Mouse (Mus musculus): ENCODE results near the gene Large1. TPM values are rescaled to one million over a fixed set of nuclear protein-coding genes. Genes with fewer than 3 reads are reported as not detected.
"Not testable (repeated sequence)": the region's sequence is repeated elsewhere in the genome, so short reads cannot be mapped to it uniquely, and the experiment has no call there.

The Large1 gene
- 10.0 and 11.0 TPM in 2 replicates for polyA plus RNA-seq (2014; fragmentation: Nextera tagmentation; extraction: Ambion mirVana)

DNA sequence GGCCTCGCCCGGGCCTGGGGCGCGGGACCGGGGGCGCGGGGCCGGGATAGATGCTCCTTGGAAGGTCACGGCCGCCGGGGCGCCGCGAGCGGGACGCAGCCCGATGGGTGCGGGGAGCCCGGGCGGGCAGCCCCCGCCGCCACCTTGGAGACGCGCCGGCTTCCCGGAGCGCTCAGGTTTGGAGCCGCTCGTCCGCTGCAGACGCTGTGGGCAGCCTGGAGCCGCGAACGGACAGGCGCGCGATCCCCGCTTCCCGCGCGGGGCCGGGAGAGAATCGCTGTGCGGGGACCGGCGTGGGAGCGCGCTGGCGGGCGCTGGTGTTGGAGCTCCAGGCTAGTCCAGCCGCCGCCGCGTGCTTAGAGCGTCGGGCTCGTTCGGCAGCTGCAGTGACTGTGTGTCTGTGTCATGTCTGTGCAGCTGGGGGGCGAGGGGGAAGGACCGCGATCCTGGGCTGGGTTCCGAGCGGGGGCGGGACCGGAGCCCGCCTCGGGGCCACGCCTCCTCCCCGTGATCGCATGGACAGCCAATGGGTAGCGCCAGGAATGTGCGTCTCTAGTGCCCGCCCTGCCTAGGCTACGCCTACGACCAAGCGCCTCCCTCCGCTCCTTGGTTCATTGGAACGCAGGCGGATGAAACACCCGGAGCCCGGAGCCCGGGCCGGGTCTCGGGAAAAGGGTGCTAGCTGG, at the start of gene Large1:
Gene Large1 (minus strand): TSS at position 433 of the 686 bp plus-strand sequence.
- Histone ChIP-seq H3K4me2 (ENCODE audit: low read depth) (peak within 1 kb of the TSS; percentile 79), H3K27me3 (ENCODE audit: control insufficient read depth, insufficient read depth, low read length) (no peaks in the 10 kb centered on the region), H3K27ac (ENCODE audit: low read depth, low read length) (peak within 1 kb of the TSS; percentile 94), H3K36me3 (ENCODE audit: control insufficient read depth, insufficient read depth, low read length) (no peaks in the 10 kb centered on the region), H3K4me1 (ENCODE audit: control insufficient read depth, insufficient read depth, low read length) (peaks cover 15% of the 10 kb centered on the region), H3K4me3 (ENCODE audit: low read depth, low read length) (peak within 1 kb of the TSS; percentile 90), H3K9ac (ENCODE audit: low read length) (peak within 1 kb of the TSS; percentile 93), H3K9me3 (ENCODE audit: control insufficient read depth, low read length) (no peaks in the 10 kb centered on the region)
- under 1% methylated on average over 59 of the region's 84 CpGs for WGBS
- ATAC-seq (ENCODE audit: insufficient read depth, low FRiP score, low TSS enrichment) = peak; percentile 99
- peak; percentile 97 for DNase-seq (ENCODE audit: low spot score)

- no peak for DNase-seq (ENCODE audit: low spot score)
- no peak overlapping the region for H3K4me2 ChIP-seq (ENCODE audit: low read depth)
- no peak overlapping the region for H3K27ac ChIP-seq (ENCODE audit: low read depth, low read length)
- no peaks in the 10 kb centered on the region for H3K9me3 ChIP-seq (ENCODE audit: control insufficient read depth, low read length)
- no peaks in the 10 kb centered on the region for H3K27me3 ChIP-seq (ENCODE audit: control insufficient read depth, insufficient read depth, low read length)
- H3K4me1 ChIP-seq (ENCODE audit: control insufficient read depth, insufficient read depth, low read length) = no peaks in the 10 kb centered on the region
- ATAC-seq (ENCODE audit: insufficient read depth, low FRiP score, low TSS enrichment) = no peak
- no peak overlapping the region for H3K9ac ChIP-seq (ENCODE audit: low read length)
- H3K36me3 ChIP-seq (ENCODE audit: control insufficient read depth, insufficient read depth, low read length) = no peaks in the 10 kb centered on the region
- WGBS = 22% methylated on average over 1 of the region's 1 CpGs
- no peak overlapping the region for H3K4me3 ChIP-seq (ENCODE audit: low read depth, low read length)
Observed at GRCm38 (mm10) chr8:73400343-73400742, 47.0 kb upstream of the Large1 start.

- H3K9ac ChIP-seq (ENCODE audit: low read length); H3K36me3 ChIP-seq (ENCODE audit: control insufficient read depth, insufficient read depth, low read length): not testable (repeated sequence)
Observed at GRCm38 (mm10) chr8:73373001-73373400, 19.7 kb upstream of the Large1 start.

GRCm38 (mm10) chr8:73355979-73356378, 2.6 kb upstream of the Large1 start:
- Histone ChIP-seq H3K9me3 (ENCODE audit: control insufficient read depth, low read length) (no peaks in the 10 kb centered on the region), H3K27ac (ENCODE audit: low read depth, low read length) (no peak overlapping the region), H3K27me3 (ENCODE audit: control insufficient read depth, insufficient read depth, low read length) (no peaks in the 10 kb centered on the region), H3K4me1 (ENCODE audit: control insufficient read depth, insufficient read depth, low read length) (peaks cover 12% of the 10 kb centered on the region), H3K4me3 (ENCODE audit: low read depth, low read length) (no peak overlapping the region), H3K9ac (ENCODE audit: low read length) (no peak overlapping the region), H3K36me3 (ENCODE audit: control insufficient read depth, insufficient read depth, low read length) (no peaks in the 10 kb centered on the region), H3K4me2 (ENCODE audit: low read depth) (no peak overlapping the region)
- ATAC-seq (ENCODE audit: insufficient read depth, low FRiP score, low TSS enrichment) (no peak), DNase-seq (ENCODE audit: low spot score) (peak; percentile 65)
- 37% methylated on average over 2 of the region's 2 CpGs for WGBS

More at GRCm38 (mm10) chr8:73373001-73373400, 19.7 kb upstream of the Large1 start:
- H3K4me2 ChIP-seq (ENCODE audit: low read depth); H3K27me3 ChIP-seq (ENCODE audit: control insufficient read depth, insufficient read depth, low read length); ATAC-seq (ENCODE audit: insufficient read depth, low FRiP score, low TSS enrichment); H3K27ac ChIP-seq (ENCODE audit: low read depth, low read length); H3K4me3 ChIP-seq (ENCODE audit: low read depth, low read length); H3K4me1 ChIP-seq (ENCODE audit: control insufficient read depth, insufficient read depth, low read length); DNase-seq (ENCODE audit: low spot score); H3K9me3 ChIP-seq (ENCODE audit: control insufficient read depth, low read length): not testable (repeated sequence)
- 87% methylated on average over 6 of the region's 6 CpGs for WGBS

DNA sequence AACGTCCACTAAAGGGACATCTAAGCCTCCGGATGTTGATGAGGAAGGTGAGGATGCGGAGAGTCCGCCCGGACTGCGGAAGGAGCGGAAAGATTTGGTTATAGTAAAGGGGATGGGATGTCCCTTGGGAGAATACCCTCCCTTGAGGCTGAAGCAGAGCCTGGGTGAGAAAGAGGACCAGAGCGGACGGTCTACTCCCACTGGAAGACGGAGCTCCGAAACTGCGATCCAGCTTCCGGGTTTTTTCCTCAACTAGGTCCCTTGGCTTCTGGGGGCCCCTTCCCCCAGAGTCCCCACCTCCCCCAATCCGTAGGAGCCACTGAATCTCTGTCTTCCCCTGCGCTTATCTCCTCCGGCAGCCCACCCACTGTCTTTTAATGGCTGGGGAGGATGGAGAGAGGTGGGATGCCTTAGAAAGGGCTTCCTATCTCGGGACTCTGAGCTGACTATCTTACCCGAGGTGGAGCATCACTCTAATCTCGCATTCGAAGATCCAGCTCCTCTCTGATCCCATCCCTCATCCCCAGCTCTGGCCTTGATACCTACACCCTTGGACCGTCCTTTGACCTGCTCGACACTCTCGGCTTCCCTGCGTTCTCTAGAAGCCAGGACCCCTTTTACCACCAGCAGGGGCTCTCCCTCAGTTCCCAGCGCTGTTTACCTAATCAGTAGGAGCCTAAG, 1.0 kb upstream of the Large1 start:
- H3K9me3 ChIP-seq (ENCODE audit: control insufficient read depth, low read length) = no peaks in the 10 kb centered on the region
- ATAC-seq (ENCODE audit: insufficient read depth, low FRiP score, low TSS enrichment) = peak; percentile 20

DNA sequence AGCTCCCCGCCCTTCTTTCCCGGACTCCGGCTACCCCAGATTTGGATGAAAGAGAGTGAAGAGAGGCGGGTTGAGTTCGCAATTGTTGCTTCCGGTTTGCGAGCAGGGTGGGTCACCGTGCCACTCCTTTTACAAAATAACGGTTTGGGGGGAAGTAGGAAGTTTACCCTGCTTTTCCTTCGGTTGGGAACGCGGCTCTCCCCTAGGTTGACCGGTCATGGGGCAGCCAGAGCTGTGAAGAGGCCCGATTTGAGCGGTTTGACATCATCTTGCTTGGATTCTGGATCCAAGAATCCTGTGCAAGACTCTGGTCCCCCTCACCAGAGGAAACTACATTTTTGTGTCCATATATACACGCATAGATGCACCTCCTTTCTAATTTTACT, 447 bp upstream of the Large1 start:
- Histone ChIP-seq H3K4me3 (ENCODE audit: low read depth, low read length) (peak overlapping the region; percentile 90), H3K27me3 (ENCODE audit: control insufficient read depth, insufficient read depth, low read length) (no peaks in the 10 kb centered on the region), H3K4me1 (ENCODE audit: control insufficient read depth, insufficient read depth, low read length) (peaks cover 15% of the 10 kb centered on the region), H3K27ac (ENCODE audit: low read depth, low read length) (no peak overlapping the region; the same call in 1 of the 2 replicates), H3K4me2 (ENCODE audit: low read depth) (peak overlapping the region; percentile 78), H3K9me3 (ENCODE audit: control insufficient read depth, low read length) (no peaks in the 10 kb centered on the region), H3K36me3 (ENCODE audit: control insufficient read depth, insufficient read depth, low read length) (no peaks in the 10 kb centered on the region), H3K9ac (ENCODE audit: low read length) (peak overlapping the region; percentile 57)
- DNase-seq (ENCODE audit: low spot score) (no peak), ATAC-seq (ENCODE audit: insufficient read depth, low FRiP score, low TSS enrichment) (peak; percentile 45)
- under 1% methylated on average over 16 of the region's 16 CpGs for whole genome bisulfite sequencing

More for the DNA sequence above, 1.0 kb upstream of the Large1 start:
- Histone ChIP-seq H3K27ac (ENCODE audit: low read depth, low read length) (peak overlapping the region; percentile 39), H3K27me3 (ENCODE audit: control insufficient read depth, insufficient read depth, low read length) (no peaks in the 10 kb centered on the region), H3K4me1 (ENCODE audit: control insufficient read depth, insufficient read depth, low read length) (peaks cover 15% of the 10 kb centered on the region), H3K9ac (ENCODE audit: low read length) (peak overlapping the region; percentile 57), H3K4me3 (ENCODE audit: low read depth, low read length) (peak overlapping the region; percentile 90), H3K4me2 (ENCODE audit: low read depth) (peak overlapping the region; percentile 78), H3K36me3 (ENCODE audit: control insufficient read depth, insufficient read depth, low read length) (no peaks in the 10 kb centered on the region)
- WGBS = 0% methylated on average over 25 of the region's 25 CpGs
- peak; percentile 78 for DNase-seq (ENCODE audit: low spot score)

DNA sequence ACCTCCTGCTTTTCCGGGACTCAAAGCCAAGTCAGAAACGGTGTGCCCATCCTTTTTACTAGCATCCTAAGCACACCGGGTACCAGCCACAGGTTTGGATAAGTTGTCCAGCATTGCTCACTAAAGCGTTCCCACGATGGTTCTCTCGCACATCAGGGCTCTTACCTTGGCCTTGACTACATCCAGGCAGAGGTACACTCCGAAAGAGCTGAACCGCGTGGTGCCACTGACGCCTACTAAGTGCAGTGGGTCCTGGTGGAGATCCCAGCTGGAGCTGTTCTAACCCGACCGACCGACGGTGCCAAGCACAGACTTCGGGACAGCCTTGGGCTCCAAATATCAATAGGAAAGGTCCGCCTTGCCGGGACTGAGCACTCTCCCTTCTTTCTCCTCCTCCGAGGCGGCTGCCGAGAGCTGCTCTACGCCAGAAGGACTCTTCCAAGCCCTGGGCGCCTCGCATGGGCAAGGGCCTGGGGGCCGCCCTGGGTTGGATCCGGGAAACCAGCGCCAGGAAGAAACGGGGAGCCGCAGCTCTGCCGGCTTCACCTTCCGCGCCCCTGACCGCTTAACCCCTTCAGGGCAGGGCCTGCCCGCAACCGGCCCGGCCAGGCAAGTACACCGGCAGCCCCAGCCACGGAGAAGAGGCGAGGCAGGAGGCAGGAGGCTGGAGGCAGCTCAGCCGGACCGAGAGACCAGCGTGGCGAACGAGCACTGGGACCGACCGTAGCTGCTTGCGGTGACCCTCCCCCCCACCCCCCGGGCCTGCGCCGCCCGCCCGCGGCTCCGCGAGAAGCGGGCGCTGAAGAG, 836 bp downstream of the Large1 start:
- Histone ChIP-seq H3K9ac (ENCODE audit: low read length) (peak overlapping the region; percentile 93), H3K9me3 (ENCODE audit: control insufficient read depth, low read length) (no peaks in the 10 kb centered on the region), H3K4me3 (ENCODE audit: low read depth, low read length) (peak overlapping the region; percentile 90), H3K27me3 (ENCODE audit: control insufficient read depth, insufficient read depth, low read length) (no peaks in the 10 kb centered on the region), H3K4me1 (ENCODE audit: control insufficient read depth, insufficient read depth, low read length) (peaks cover 15% of the 10 kb centered on the region), H3K27ac (ENCODE audit: low read depth, low read length) (peak overlapping the region; percentile 94), H3K4me2 (ENCODE audit: low read depth) (peak overlapping the region; percentile 79), H3K36me3 (ENCODE audit: control insufficient read depth, insufficient read depth, low read length) (no peaks in the 10 kb centered on the region)
- DNase-seq (ENCODE audit: low spot score) = peak; percentile 68
- 0% methylated on average over 54 of the region's 56 CpGs for WGBS
- peak; percentile 38 for ATAC-seq (ENCODE audit: insufficient read depth, low FRiP score, low TSS enrichment)

DNA sequence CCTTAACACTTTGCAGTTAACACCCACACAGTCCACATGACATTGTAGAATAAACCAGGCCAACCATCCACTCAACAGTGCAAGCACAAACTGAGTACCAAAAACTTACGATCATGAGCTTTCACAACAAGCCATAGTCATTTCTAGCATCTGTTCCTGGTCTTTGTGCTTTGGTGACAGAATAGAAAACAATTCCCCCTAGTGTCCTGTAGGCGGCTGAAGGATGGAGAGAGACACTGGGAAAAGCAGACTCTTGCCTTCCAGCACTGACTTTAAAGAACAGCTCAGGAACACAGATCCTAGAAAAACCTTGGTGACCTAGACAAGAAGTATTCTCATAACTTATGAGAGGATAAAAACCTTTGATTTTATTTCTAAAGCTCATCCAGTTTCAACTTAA, 3.0 kb downstream of the Large1 start:
- no peak overlapping the region for H3K27ac ChIP-seq (ENCODE audit: low read depth, low read length)
- H3K4me3 ChIP-seq (ENCODE audit: low read depth, low read length) = no peak overlapping the region
- DNase-seq (ENCODE audit: low spot score) (peak; percentile 29), ATAC-seq (ENCODE audit: insufficient read depth, low FRiP score, low TSS enrichment) (no peak)
- H3K27me3 ChIP-seq (ENCODE audit: control insufficient read depth, insufficient read depth, low read length) = no peaks in the 10 kb centered on the region
- no peaks in the 10 kb centered on the region for H3K36me3 ChIP-seq (ENCODE audit: control insufficient read depth, insufficient read depth, low read length)
- no peak overlapping the region for H3K9ac ChIP-seq (ENCODE audit: low read length)
- H3K9me3 ChIP-seq (ENCODE audit: control insufficient read depth, low read length) = no peaks in the 10 kb centered on the region
- 34% methylated on average over 2 of the region's 2 CpGs for WGBS
- H3K4me2 ChIP-seq (ENCODE audit: low read depth) = no peak overlapping the region; the same call in 1 of the 2 replicates
- peaks cover 15% of the 10 kb centered on the region for H3K4me1 ChIP-seq (ENCODE audit: control insufficient read depth, insufficient read depth, low read length)

All from neural tube, embryonic 11.5 days (tissue).